Mouse (Mus musculus): Measurements from ENCODE around the gene Ramp3. TPM values are rescaled to one million over a fixed set of nuclear protein-coding genes. Genes with fewer than 3 reads are reported as not detected.
"Not testable (repeated sequence)": the region's sequence is repeated elsewhere in the genome, so short reads cannot be mapped to it uniquely, and the experiment has no call there.

The Ramp3 gene
- total RNA-seq (2021): 10 to 100 TPM; 14.6 to 20.1 TPM
- long read RNA-seq, experiment 1, transcript Ramp3-201 (3 exons, 1,233 nt): major isoform, 15 of 22 reads
- long read RNA-seq, experiment 1, partial matches to known transcripts: 1 of 22 reads
- long read RNA-seq, experiment 1, other reads (novel, unspliced or antisense): 5 of 22 reads
- long read RNA-seq, experiment 2, transcript Ramp3-201 (3 exons, 1,233 nt): major isoform, 8 of 9 reads
- long read RNA-seq, experiment 2, partial matches to known transcripts: 0 of 9 reads
- long read RNA-seq, experiment 2, other reads (novel, unspliced or antisense): 0 of 9 reads

- DNase-seq: peak; percentile 33 to 76
Measured at GRCm38 (mm10) chr11:6658271-6658670, at the start of gene Ramp3. Gene Ramp3, plus strand, starts transcription at chr11:6658521.

GRCm38 (mm10) chr11:6615250-6616205 lies 42.8 kb upstream of the Ramp3 start:
- no peak for DNase-seq

- DNase-seq: no peak
Measured at GRCm38 (mm10) chr11:6623704-6624103, 34.6 kb upstream of the Ramp3 start.

- DNase-seq: no peak
Measured at GRCm38 (mm10) chr11:6624619-6625382, 33.5 kb upstream of the Ramp3 start.

- DNase-seq: peak; percentile 94 to 96
Measured at GRCm38 (mm10) chr11:6625478-6626387, 32.6 kb upstream of the Ramp3 start, which contains the start of gene Tbrg4. Gene Tbrg4, minus strand, starts transcription at chr11:6626067.

GRCm38 (mm10) chr11:6626388-6626772 lies 31.9 kb upstream of the Ramp3 start:
- no peak for DNase-seq

- DNase-seq: no peak
Measured at GRCm38 (mm10) chr11:6627731-6628130, 30.6 kb upstream of the Ramp3 start.

GRCm38 (mm10) chr11:6628568-6628967 lies 29.8 kb upstream of the Ramp3 start:
- DNase-seq: peak; percentile 68 to 80

GRCm38 (mm10) chr11:6629655-6630054 lies 28.7 kb upstream of the Ramp3 start:
- DNase-seq: peak in 1 of 2 experiments; percentile 29

- DNase-seq: no peak
Measured at GRCm38 (mm10) chr11:6636150-6636549, 22.2 kb upstream of the Ramp3 start.

GRCm38 (mm10) chr11:6638537-6638936 lies 19.8 kb upstream of the Ramp3 start, which contains the start of gene Wap:
Gene Wap, minus strand, starts transcription at chr11:6638637.
- no peak for DNase-seq

- DNase-seq: no peak
Measured at GRCm38 (mm10) chr11:6639072-6639471, 19.2 kb upstream of the Ramp3 start.

- DNase-seq: no peak
Measured at GRCm38 (mm10) chr11:6644566-6644965, 13.8 kb upstream of the Ramp3 start.

- DNase-seq: no peak
Measured at GRCm38 (mm10) chr11:6647831-6648724, 10.2 kb upstream of the Ramp3 start.

- no peak for DNase-seq
Measured at GRCm38 (mm10) chr11:6650519-6650918, 7.8 kb upstream of the Ramp3 start.

- DNase-seq: not testable (repeated sequence)
Measured at GRCm38 (mm10) chr11:6652978-6653377, 5.3 kb upstream of the Ramp3 start.

GRCm38 (mm10) chr11:6654903-6655302 lies 3.4 kb upstream of the Ramp3 start:
- DNase-seq: peak; percentile 77 to 87

GRCm38 (mm10) chr11:6661206-6661605 lies 2.9 kb downstream of the Ramp3 start:
- DNase-seq: no peak

GRCm38 (mm10) chr11:6666634-6667033 lies 8.3 kb downstream of the Ramp3 start:
- peak in 1 of 2 experiments; percentile 29 for DNase-seq

- peak in 1 of 2 experiments; percentile 12 for DNase-seq
Measured at GRCm38 (mm10) chr11:6669041-6669440, 10.7 kb downstream of the Ramp3 start.
